Mouse (Mus musculus): ENCODE data around the gene Fgfr2. TPM values are rescaled to one million over a fixed set of nuclear protein-coding genes. Genes with fewer than 3 reads are reported as not detected.
A peak's percentile ranks its signal among the peaks of the same experiment; 100 is the strongest.
"Not testable (repeated sequence)": the region's sequence is repeated elsewhere in the genome, so short reads cannot be mapped to it uniquely, and the experiment has no call there.

Fgfr2 gene
- total RNA-seq, 2 experiments from 2014 or later, result 47.6 to 49.5 TPM

- H3K4me3 ChIP-seq, H3K27ac ChIP-seq: not testable (repeated sequence)
- peak; percentile 74 for TF ChIP-seq CTCF (conservative IDR thresholded peaks at IDR 0.05)
- DNase-seq (ENCODE audit: low spot score in 2 of 2), result peak in 1 of 2 experiments; percentile 40
Measured at GRCm38 (mm10) chr7:131068191-131068590, 2055.0 kb downstream of the Fgfr2 start.

- peak; percentile 65 for TF ChIP-seq CTCF (conservative IDR thresholded peaks at IDR 0.05)
- Histone ChIP-seq H3K4me3 (no peak overlapping the region), H3K27ac (no peak overlapping the region)
- DNase-seq (ENCODE audit: low spot score in 2 of 2), result no peak
Measured at GRCm38 (mm10) chr7:131062541-131062940, 2060.6 kb downstream of the Fgfr2 start.

- not testable (repeated sequence) for H3K27ac ChIP-seq, H3K4me3 ChIP-seq
- TF ChIP-seq CTCF (conservative IDR thresholded peaks at IDR 0.05), result peak; percentile 64
- peak in 1 of 2 experiments; percentile 18 for DNase-seq (ENCODE audit: low spot score in 2 of 2)
Measured at GRCm38 (mm10) chr7:131059808-131060207, 2063.3 kb downstream of the Fgfr2 start.

GRCm38 (mm10) chr7:131057918-131058317 lies 2065.2 kb downstream of the Fgfr2 start:
- not testable (repeated sequence) for H3K27ac ChIP-seq; H3K4me3 ChIP-seq; DNase-seq (ENCODE audit: low spot score in 2 of 2)

GRCm38 (mm10) chr7:131054808-131055370 lies 2068.3 kb downstream of the Fgfr2 start:
- peak; percentile 73 for TF ChIP-seq CTCF (conservative IDR thresholded peaks at IDR 0.05)
- H3K27ac ChIP-seq, result no peak overlapping the region
- no peak for DNase-seq (ENCODE audit: low spot score in 2 of 2)
- no peak overlapping the region for H3K4me3 ChIP-seq

- DNase-seq (ENCODE audit: low spot score in 2 of 2); H3K4me3 ChIP-seq; H3K27ac ChIP-seq: not testable (repeated sequence)
Measured at GRCm38 (mm10) chr7:131049829-131050228, 2073.3 kb downstream of the Fgfr2 start.

GRCm38 (mm10) chr7:131045258-131045835 lies 2077.8 kb downstream of the Fgfr2 start:
- H3K4me3 ChIP-seq; H3K27ac ChIP-seq; DNase-seq (ENCODE audit: low spot score in 2 of 2): not testable (repeated sequence)
- TF ChIP-seq CTCF (conservative IDR thresholded peaks at IDR 0.05), result peak; percentile 64

- Histone ChIP-seq H3K27ac (no peak overlapping the region), H3K4me3 (no peak overlapping the region)
- TF ChIP-seq CTCF (conservative IDR thresholded peaks at IDR 0.05), result peak; percentile 67
- no peak for DNase-seq (ENCODE audit: low spot score in 2 of 2)
Measured at GRCm38 (mm10) chr7:131042657-131043056, 2080.5 kb downstream of the Fgfr2 start.

- not testable (repeated sequence) for H3K4me3 ChIP-seq; H3K27ac ChIP-seq; DNase-seq (ENCODE audit: low spot score in 2 of 2)
Measured at GRCm38 (mm10) chr7:131040760-131041159, 2082.4 kb downstream of the Fgfr2 start.

GRCm38 (mm10) chr7:131037083-131037482 lies 2086.1 kb downstream of the Fgfr2 start:
- TF ChIP-seq CTCF (conservative IDR thresholded peaks at IDR 0.05), result no peak
- DNase-seq (ENCODE audit: low spot score in 2 of 2), result no peak
- no peak overlapping the region for H3K4me3 ChIP-seq
- no peak overlapping the region for H3K27ac ChIP-seq

GRCm38 (mm10) chr7:131036396-131036795 lies 2086.8 kb downstream of the Fgfr2 start:
- Histone ChIP-seq H3K27ac (no peak overlapping the region), H3K4me3 (no peak overlapping the region)
- DNase-seq (ENCODE audit: low spot score in 2 of 2), result no peak
- no peak for TF ChIP-seq CTCF (conservative IDR thresholded peaks at IDR 0.05)

GRCm38 (mm10) chr7:131031755-131032154 lies 2091.4 kb downstream of the Fgfr2 start, which contains the start of gene Dmbt1:
Dmbt1 (plus strand) TSS chr7:131032053.
- no peak for TF ChIP-seq CTCF (conservative IDR thresholded peaks at IDR 0.05)
- no peak for DNase-seq (ENCODE audit: low spot score in 2 of 2)
- no peak within 1 kb of the TSS for H3K27ac ChIP-seq
- no peak within 1 kb of the TSS for H3K4me3 ChIP-seq

GRCm38 (mm10) chr7:131027557-131027956 lies 2095.6 kb downstream of the Fgfr2 start:
- Histone ChIP-seq H3K4me3 (no peak overlapping the region), H3K27ac (no peak overlapping the region)
- no peak for TF ChIP-seq CTCF (conservative IDR thresholded peaks at IDR 0.05)
- DNase-seq (ENCODE audit: low spot score in 2 of 2), result no peak

GRCm38 (mm10) chr7:131024807-131025206 lies 2098.3 kb downstream of the Fgfr2 start:
- H3K27ac ChIP-seq, result no peak overlapping the region
- no peak overlapping the region for H3K4me3 ChIP-seq
- no peak for TF ChIP-seq CTCF (conservative IDR thresholded peaks at IDR 0.05)
- no peak for DNase-seq (ENCODE audit: low spot score in 2 of 2)
